Mouse (Mus musculus) large intestine, adult 2 months (tissue): Measurements from ENCODE around the gene Map7d1. TPM values are rescaled to one million over a fixed set of nuclear protein-coding genes. Genes with fewer than 3 reads are reported as not detected.
"Not testable (repeated sequence)": the region's sequence is repeated elsewhere in the genome, so short reads cannot be mapped to it uniquely, and the experiment has no call there.

Source experiments
- DNase-seq: peaks from one replicate; pipeline ENCODE4 v3.0.0-alpha.2; 2012; ENCODE audit warnings: low read depth, low spot score
- WGBS: fragments of 180-500 bp; shearing (Covaris S2); methylation state at CpG from one replicate; pipeline ENCODE4 v1.1.7; 2018; 5-methylcytosine and 5-hydroxymethylcytosine counted together
- polyA plus RNA-seq: library from polyadenylated mRNA; depleted of rRNA; stranded (reverse); fragments of >200 nt; gene quantifications from 2 replicates; pipeline ENCODE4 v1.2.3, GENCODE M21; 2012

The Map7d1 gene
- polyA plus RNA-seq, 1 experiment, result 26.5 TPM

GRCm38 (mm10) chr4:126248261-126248868 lies 7.8 kb downstream of the Map7d1 start:
- WGBS, result 48% methylated on average over 11 of the region's 11 CpGs
- no peak for DNase-seq

GRCm38 (mm10) chr4:126246202-126246889 lies 9.8 kb downstream of the Map7d1 start:
- no peak for DNase-seq
- WGBS, result 72% methylated on average over 13 of the region's 13 CpGs

GRCm38 (mm10) chr4:126242510-126242909 lies 13.6 kb downstream of the Map7d1 start:
- no peak for DNase-seq
- 83% methylated on average over 6 of the region's 6 CpGs for WGBS

- 53% methylated on average over 9 of the region's 9 CpGs for WGBS
- DNase-seq, result no peak
These were observed 14.2 kb downstream of the Map7d1 start for GRCm38 (mm10) chr4:126241956-126242355.

- no peak for DNase-seq
- WGBS, result 86% methylated on average over 13 of the region's 13 CpGs
These were observed 16.2 kb downstream of the Map7d1 start for GRCm38 (mm10) chr4:126239862-126240475.

GRCm38 (mm10) chr4:126237721-126238242 lies 18.4 kb downstream of the Map7d1 start:
- DNase-seq, result no peak
- WGBS, result 35% methylated on average over 5 of the region's 5 CpGs

- no peak for DNase-seq
- 38% methylated on average over 63 of the region's 63 CpGs for WGBS
These were observed 19.5 kb downstream of the Map7d1 start for GRCm38 (mm10) chr4:126236467-126237280.

- 82% methylated on average over 10 of the region's 10 CpGs for WGBS
- no peak for DNase-seq
These were observed 21.0 kb downstream of the Map7d1 start for GRCm38 (mm10) chr4:126235191-126235590.

GRCm38 (mm10) chr4:126234496-126235175 lies 21.5 kb downstream of the Map7d1 start:
- 87% methylated on average over 18 of the region's 18 CpGs for WGBS
- DNase-seq, result no peak

GRCm38 (mm10) chr4:126233676-126234308 lies 22.4 kb downstream of the Map7d1 start:
- no peak for DNase-seq
- 83% methylated on average over 29 of the region's 29 CpGs for WGBS

- DNase-seq, result no peak
These were observed 26.2 kb downstream of the Map7d1 start for GRCm38 (mm10) chr4:126229900-126230299.

GRCm38 (mm10) chr4:126228144-126228543 lies 28.0 kb downstream of the Map7d1 start:
- 49% methylated on average over 5 of the region's 5 CpGs for WGBS
- no peak for DNase-seq

More at GRCm38 (mm10) chr4:126229900-126230299, 26.2 kb downstream of the Map7d1 start:
- WGBS, result 58% methylated on average over 7 of the region's 7 CpGs

GRCm38 (mm10) chr4:126227077-126227761 lies 28.9 kb downstream of the Map7d1 start:
- peak; percentile 78 for DNase-seq
- 2% methylated on average over 18 of the region's 18 CpGs for WGBS

GRCm38 (mm10) chr4:126226640-126227039 lies 29.5 kb downstream of the Map7d1 start:
- 46% methylated on average over 12 of the region's 12 CpGs for WGBS
- no peak for DNase-seq

GRCm38 (mm10) chr4:126222631-126223030 lies 33.5 kb downstream of the Map7d1 start:
- DNase-seq, result no peak
- WGBS, result 64% methylated on average over 11 of the region's 11 CpGs

- 91% methylated on average over 10 of the region's 10 CpGs for WGBS
- no peak for DNase-seq
These were observed 36.1 kb downstream of the Map7d1 start for GRCm38 (mm10) chr4:126220045-126220444.

- DNase-seq, result not testable (repeated sequence)
These were observed 36.6 kb downstream of the Map7d1 start for GRCm38 (mm10) chr4:126219540-126219939.

GRCm38 (mm10) chr4:126217771-126218170 lies 38.4 kb downstream of the Map7d1 start:
- DNase-seq, result no peak
- WGBS, result 41% methylated on average over 6 of the region's 6 CpGs

More at GRCm38 (mm10) chr4:126219540-126219939, 36.6 kb downstream of the Map7d1 start:
- WGBS, result 66% methylated on average over 3 of the region's 3 CpGs
